Mouse (Mus musculus): ENCODE data around the gene Mical3. TPM values are rescaled to one million over a fixed set of nuclear protein-coding genes. Genes with fewer than 3 reads are reported as not detected.

Mical3 gene
- polyA plus RNA-seq, 1 experiment, result 67.4 TPM

DNA sequence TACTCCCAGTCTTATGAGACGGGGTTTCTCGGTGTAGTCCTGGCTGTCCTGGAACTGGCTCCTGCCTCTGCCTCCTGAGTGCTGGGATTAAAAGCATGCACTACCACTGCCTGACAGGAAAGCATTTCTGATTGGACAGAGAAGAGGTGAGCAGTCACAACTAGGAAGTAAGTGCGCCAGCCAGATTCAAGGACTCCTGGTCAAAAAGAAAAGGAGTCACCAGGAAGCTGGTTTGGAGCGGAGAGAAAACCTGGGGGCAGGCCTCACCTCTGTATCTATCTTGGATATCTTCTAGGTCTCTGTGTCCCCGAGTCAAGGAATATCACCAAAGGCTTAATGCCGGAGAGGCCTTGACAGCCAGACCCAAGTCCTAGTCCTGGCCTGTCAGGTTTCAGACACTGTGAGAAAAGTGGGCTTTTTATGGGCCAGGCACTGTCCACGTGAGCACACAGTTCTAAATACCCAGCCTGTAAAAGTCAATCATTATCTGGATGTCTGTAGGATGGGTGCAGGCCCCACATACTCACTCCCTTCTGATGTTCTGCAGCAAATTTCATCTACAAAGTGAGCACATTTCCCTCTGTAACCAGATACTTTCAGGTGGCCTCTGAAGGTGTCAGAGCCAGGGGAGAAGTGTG is 190.2 kb downstream of the Mical3 start:
- Histone ChIP-seq H3K4me3 (ENCODE audit: insufficient read depth, low read length) (no peak overlapping the region), H3K4me1 (ENCODE audit: control insufficient read depth, insufficient read depth, low read length) (no peaks in the 10 kb centered on the region), H3K27ac (ENCODE audit: insufficient read depth, low read length) (no peak overlapping the region)
- TF ChIP-seq POLR2A (IDR thresholded peaks at IDR 0.05; ENCODE audit: extremely low read depth, insufficient read depth, low read length), result no peak
- TF ChIP-seq CTCF (IDR thresholded peaks at IDR 0.05; ENCODE audit: extremely low read depth, insufficient read depth, low read length), result no peak

- TF ChIP-seq POLR2A (IDR thresholded peaks at IDR 0.05; ENCODE audit: extremely low read depth, insufficient read depth, low read length) (no peak), CTCF (IDR thresholded peaks at IDR 0.05; ENCODE audit: extremely low read depth, insufficient read depth, low read length) (no peak)
- Histone ChIP-seq H3K27ac (ENCODE audit: insufficient read depth, low read length) (no peak overlapping the region), H3K4me3 (ENCODE audit: insufficient read depth, low read length) (no peak overlapping the region), H3K4me1 (ENCODE audit: control insufficient read depth, insufficient read depth, low read length) (no peaks in the 10 kb centered on the region)
Measured at GRCm38 (mm10) chr6:120939783-120940182, 191.0 kb downstream of the Mical3 start.

GRCm38 (mm10) chr6:120938763-120939450 is 191.9 kb downstream of the Mical3 start:
- no peak for TF ChIP-seq CTCF (IDR thresholded peaks at IDR 0.05; ENCODE audit: extremely low read depth, insufficient read depth, low read length)
- H3K4me3 ChIP-seq (ENCODE audit: insufficient read depth, low read length), result no peak overlapping the region
- no peak overlapping the region for H3K27ac ChIP-seq (ENCODE audit: insufficient read depth, low read length)
- H3K4me1 ChIP-seq (ENCODE audit: control insufficient read depth, insufficient read depth, low read length), result no peaks in the 10 kb centered on the region

GRCm38 (mm10) chr6:120937999-120938608 is 192.7 kb downstream of the Mical3 start:
- Histone ChIP-seq H3K4me3 (ENCODE audit: insufficient read depth, low read length) (no peak overlapping the region), H3K4me1 (ENCODE audit: control insufficient read depth, insufficient read depth, low read length) (no peaks in the 10 kb centered on the region), H3K27ac (ENCODE audit: insufficient read depth, low read length) (no peak overlapping the region)
- TF ChIP-seq CTCF (IDR thresholded peaks at IDR 0.05; ENCODE audit: extremely low read depth, insufficient read depth, low read length), result no peak

GRCm38 (mm10) chr6:120937104-120937617 is 193.6 kb downstream of the Mical3 start:
- no peaks in the 10 kb centered on the region for H3K4me1 ChIP-seq (ENCODE audit: control insufficient read depth, insufficient read depth, low read length)
- no peak for TF ChIP-seq CTCF (IDR thresholded peaks at IDR 0.05; ENCODE audit: extremely low read depth, insufficient read depth, low read length)
- TF ChIP-seq POLR2A (IDR thresholded peaks at IDR 0.05; ENCODE audit: extremely low read depth, insufficient read depth, low read length), result no peak
- H3K4me3 ChIP-seq (ENCODE audit: insufficient read depth, low read length), result no peak overlapping the region
- no peak overlapping the region for H3K27ac ChIP-seq (ENCODE audit: insufficient read depth, low read length)

GRCm38 (mm10) chr6:120934176-120934575 is 196.6 kb downstream of the Mical3 start:
- TF ChIP-seq POLR2A (IDR thresholded peaks at IDR 0.05; ENCODE audit: extremely low read depth, insufficient read depth, low read length), result no peak
- TF ChIP-seq CTCF (IDR thresholded peaks at IDR 0.05; ENCODE audit: extremely low read depth, insufficient read depth, low read length), result no peak
- Histone ChIP-seq H3K27ac (ENCODE audit: insufficient read depth, low read length) (no peak overlapping the region), H3K4me1 (ENCODE audit: control insufficient read depth, insufficient read depth, low read length) (no peaks in the 10 kb centered on the region), H3K4me3 (ENCODE audit: insufficient read depth, low read length) (no peak overlapping the region)

GRCm38 (mm10) chr6:120933670-120934069 is 197.1 kb downstream of the Mical3 start:
- Histone ChIP-seq H3K4me3 (ENCODE audit: insufficient read depth, low read length) (no peak overlapping the region), H3K27ac (ENCODE audit: insufficient read depth, low read length) (no peak overlapping the region), H3K4me1 (ENCODE audit: control insufficient read depth, insufficient read depth, low read length) (no peaks in the 10 kb centered on the region)
- TF ChIP-seq POLR2A (IDR thresholded peaks at IDR 0.05; ENCODE audit: extremely low read depth, insufficient read depth, low read length) (no peak), CTCF (IDR thresholded peaks at IDR 0.05; ENCODE audit: extremely low read depth, insufficient read depth, low read length) (no peak)

DNA sequence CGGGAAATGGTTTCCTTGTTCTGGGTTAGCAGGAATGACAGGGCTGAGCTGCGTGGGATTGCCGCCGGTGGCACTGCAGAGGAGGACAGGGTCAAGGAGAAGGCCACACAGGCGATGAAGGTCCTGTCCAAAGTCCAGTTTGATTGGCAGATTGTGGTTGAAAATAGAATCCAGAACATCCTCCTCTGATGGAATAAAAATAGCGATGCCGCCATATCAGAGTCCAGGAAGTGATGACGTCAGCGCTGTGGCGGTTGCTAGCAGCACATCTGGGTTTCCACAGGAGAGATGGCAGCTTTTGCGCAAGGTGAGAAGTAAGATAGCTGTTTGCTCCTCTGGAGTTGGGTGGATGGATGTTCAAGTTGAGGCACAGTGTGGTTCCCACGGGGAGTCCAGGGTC is 198.2 kb downstream of the Mical3 start:
- TF ChIP-seq POLR2A (IDR thresholded peaks at IDR 0.05; ENCODE audit: extremely low read depth, insufficient read depth, low read length) (no peak), CTCF (IDR thresholded peaks at IDR 0.05; ENCODE audit: extremely low read depth, insufficient read depth, low read length) (no peak)
- Histone ChIP-seq H3K4me3 (ENCODE audit: insufficient read depth, low read length) (no peak overlapping the region), H3K27ac (ENCODE audit: insufficient read depth, low read length) (no peak overlapping the region), H3K4me1 (ENCODE audit: control insufficient read depth, insufficient read depth, low read length) (no peaks in the 10 kb centered on the region)

GRCm38 (mm10) chr6:120930450-120931306 is 200.1 kb downstream of the Mical3 start:
- no peak for TF ChIP-seq CTCF (IDR thresholded peaks at IDR 0.05; ENCODE audit: extremely low read depth, insufficient read depth, low read length)
- TF ChIP-seq POLR2A (IDR thresholded peaks at IDR 0.05; ENCODE audit: extremely low read depth, insufficient read depth, low read length), result no peak
- Histone ChIP-seq H3K4me1 (ENCODE audit: control insufficient read depth, insufficient read depth, low read length) (no peaks in the 10 kb centered on the region), H3K27ac (ENCODE audit: insufficient read depth, low read length) (no peak overlapping the region), H3K4me3 (ENCODE audit: insufficient read depth, low read length) (no peak overlapping the region)

Measured in cortical plate, adult 2 months (tissue).